Mouse (Mus musculus): ENCODE measurements around the gene Tubb5. TPM values are rescaled to one million over a fixed set of nuclear protein-coding genes. Genes with fewer than 3 reads are reported as not detected.

Tubb5 gene
- 258 and 298 TPM in 2 replicates for polyA plus RNA-seq (2012; rRNA removed)

DNA sequence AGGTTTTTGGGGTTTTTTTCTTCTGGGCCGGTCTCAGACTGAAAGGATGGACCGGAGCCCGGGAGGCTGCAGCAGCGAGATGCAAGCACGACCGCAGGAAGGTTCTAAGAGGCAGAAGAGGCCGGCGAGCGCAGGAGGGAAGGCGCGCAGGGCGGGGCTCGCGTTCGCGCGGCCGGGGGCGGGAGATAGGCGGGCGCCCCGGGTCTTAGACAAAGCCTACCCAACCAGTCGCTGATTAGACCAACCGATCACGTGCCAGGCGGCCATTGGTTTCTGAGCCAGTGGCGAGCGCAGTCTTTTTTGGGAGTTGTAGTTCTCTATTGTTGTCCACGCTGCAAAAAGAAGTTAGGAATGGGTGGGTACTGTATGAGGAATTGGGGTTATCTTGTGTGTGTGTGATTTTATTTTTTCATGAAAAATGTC lies at the start of gene Tubb5:
Gene Tubb5, minus strand, starts transcription at position 185 of the 423 bp plus-strand sequence.
- peak; percentile 90 for DNase-seq
- H3K4me1 ChIP-seq (ENCODE audit: control insufficient read depth, insufficient read depth, low read length), result peaks cover 21% of the 10 kb centered on the region
- peak; percentile 97 for TF ChIP-seq POLR2A (IDR thresholded peaks at IDR 0.05; ENCODE audit: borderline replicate concordance, extremely low read depth, low read depth, low read length)
- no peak for TF ChIP-seq CTCF (IDR thresholded peaks at IDR 0.05; ENCODE audit: insufficient read depth, low read length)
- H3K4me3 ChIP-seq (replicated peaks; ENCODE audit: extremely low read depth, low read depth, low read length), result peak within 1 kb of the TSS; percentile 88
- under 1% methylated on average over 29 of the region's 29 CpGs for WGBS

DNA sequence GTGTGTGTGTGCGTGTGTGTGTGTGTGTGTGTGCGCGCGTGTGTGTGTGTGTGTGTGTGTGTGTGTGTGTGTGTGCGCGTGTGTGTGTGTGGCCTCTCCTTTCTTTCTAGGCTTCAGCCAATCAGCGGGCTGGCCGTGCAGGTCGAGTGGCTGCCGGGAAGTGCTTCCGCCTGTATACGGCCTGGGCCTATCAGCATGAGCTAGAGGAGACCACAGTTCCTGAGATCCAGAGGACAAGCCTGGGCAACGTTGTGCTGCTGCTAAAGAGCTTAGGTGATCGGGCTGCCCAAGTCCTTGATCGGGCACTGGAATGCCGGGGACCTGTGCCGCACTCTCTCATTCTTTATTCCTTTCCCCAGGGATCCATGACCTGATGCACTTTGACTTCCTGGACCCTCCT lies 49.6 kb upstream of the Tubb5 start:
- WGBS, result 74% methylated on average over 16 of the region's 17 CpGs
- no peak for DNase-seq
- H3K4me1 ChIP-seq (ENCODE audit: control insufficient read depth, insufficient read depth, low read length), result no peaks in the 10 kb centered on the region
- TF ChIP-seq POLR2A (IDR thresholded peaks at IDR 0.05; ENCODE audit: borderline replicate concordance, extremely low read depth, low read depth, low read length), result no peak
- TF ChIP-seq CTCF (IDR thresholded peaks at IDR 0.05; ENCODE audit: insufficient read depth, low read length), result no peak
- H3K4me3 ChIP-seq (replicated peaks; ENCODE audit: extremely low read depth, low read depth, low read length), result no peak overlapping the region

DNA sequence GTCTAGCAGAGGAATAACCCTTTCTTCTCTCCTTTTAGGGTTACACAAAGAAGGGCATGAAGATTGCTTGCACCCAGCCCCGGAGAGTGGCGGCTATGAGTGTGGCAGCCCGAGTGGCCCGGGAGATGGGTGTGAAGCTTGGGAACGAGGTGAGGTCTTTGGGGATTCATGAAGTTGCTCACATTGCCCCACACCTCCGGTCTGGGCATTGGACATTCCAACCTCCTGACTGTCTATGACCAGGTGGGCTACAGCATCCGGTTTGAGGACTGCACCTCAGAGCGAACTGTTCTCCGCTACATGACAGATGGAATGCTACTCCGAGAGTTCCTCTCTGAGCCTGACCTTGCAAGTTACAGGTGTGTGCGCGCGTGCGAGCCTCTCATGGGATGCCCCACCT lies 45.7 kb upstream of the Tubb5 start:
- WGBS, result 94% methylated on average over 14 of the region's 14 CpGs
- Histone ChIP-seq H3K4me1 (ENCODE audit: control insufficient read depth, insufficient read depth, low read length) (peaks cover 6% of the 10 kb centered on the region), H3K4me3 (replicated peaks; ENCODE audit: extremely low read depth, low read depth, low read length) (no peak overlapping the region)
- no peak for DNase-seq
- TF ChIP-seq POLR2A (IDR thresholded peaks at IDR 0.05; ENCODE audit: borderline replicate concordance, extremely low read depth, low read depth, low read length), result no peak
- TF ChIP-seq CTCF (IDR thresholded peaks at IDR 0.05; ENCODE audit: insufficient read depth, low read length), result no peak

DNA sequence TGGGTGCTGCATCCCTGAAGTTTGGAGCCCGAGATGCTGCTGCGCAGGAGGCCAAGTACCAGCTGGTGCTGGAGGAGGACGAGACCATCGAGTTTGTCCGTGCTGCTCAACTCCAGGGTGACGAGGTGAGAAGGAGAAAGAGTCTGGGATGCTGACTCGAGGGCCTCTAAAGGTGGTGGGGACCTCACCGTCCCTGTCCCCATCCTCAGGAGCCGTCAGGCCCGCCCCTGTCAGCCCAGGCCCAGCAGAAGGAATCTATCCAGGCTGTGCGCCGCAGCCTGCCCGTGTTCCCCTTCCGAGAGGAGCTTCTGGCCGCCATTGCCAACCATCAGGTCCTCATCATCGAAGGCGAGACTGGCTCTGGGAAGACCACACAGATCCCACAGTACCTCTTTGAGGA lies 44.8 kb upstream of the Tubb5 start:
- no peak for TF ChIP-seq POLR2A (IDR thresholded peaks at IDR 0.05; ENCODE audit: borderline replicate concordance, extremely low read depth, low read depth, low read length)
- no peak for TF ChIP-seq CTCF (IDR thresholded peaks at IDR 0.05; ENCODE audit: insufficient read depth, low read length)
- 87% methylated on average over 17 of the region's 17 CpGs for whole genome bisulfite sequencing
- Histone ChIP-seq H3K4me1 (ENCODE audit: control insufficient read depth, insufficient read depth, low read length) (peaks cover 6% of the 10 kb centered on the region), H3K4me3 (replicated peaks; ENCODE audit: extremely low read depth, low read depth, low read length) (no peak overlapping the region)
- DNase-seq, result no peak

DNA sequence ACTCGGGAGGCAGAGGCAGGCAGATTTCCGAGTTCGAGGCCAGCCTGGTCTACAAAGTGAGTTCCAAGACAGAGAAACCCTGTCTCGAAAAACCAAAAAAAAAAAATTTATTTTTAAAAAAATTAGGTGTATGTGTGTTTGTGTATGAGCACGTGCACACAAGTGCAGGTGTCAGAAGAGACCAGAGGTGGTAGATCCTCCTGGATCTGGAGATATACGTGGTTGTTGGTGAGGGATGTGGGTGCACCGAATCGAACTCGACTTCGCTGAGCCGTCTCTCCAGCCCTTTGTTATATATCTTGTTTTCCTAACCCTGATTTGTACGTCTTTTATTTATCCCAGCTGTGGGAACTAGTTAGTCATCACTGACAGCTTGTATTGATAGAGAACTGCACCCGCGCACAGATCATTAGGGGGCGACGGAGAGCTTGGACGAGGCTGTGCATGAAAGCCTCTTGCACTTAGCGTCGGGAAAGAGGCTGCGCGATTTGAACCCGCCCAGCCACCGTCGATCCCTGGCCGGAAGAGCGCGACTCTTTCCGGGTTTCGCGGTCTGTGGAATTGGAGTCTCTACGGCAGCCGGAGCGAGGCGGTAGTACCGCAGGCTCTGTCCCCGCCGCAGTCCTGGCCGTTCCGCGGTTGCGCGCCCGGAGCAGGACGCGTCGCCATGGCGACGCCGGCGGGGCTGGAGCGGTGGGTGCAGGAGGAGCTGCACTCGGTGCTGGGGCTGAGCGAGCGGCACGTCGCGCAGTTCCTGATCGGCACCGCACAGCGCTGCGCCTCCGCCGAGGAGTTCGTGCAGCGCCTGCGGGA lies 41.3 kb upstream of the Tubb5 start, which contains the start of gene Dhx16:
Gene Dhx16, plus strand, starts transcription at position 575 of the 813 bp plus-strand sequence.
- peak within 1 kb of the TSS; percentile 82 for H3K4me3 ChIP-seq (replicated peaks; ENCODE audit: extremely low read depth, low read depth, low read length)
- WGBS, result 5% methylated on average over 66 of the region's 66 CpGs
- TF ChIP-seq POLR2A (IDR thresholded peaks at IDR 0.05; ENCODE audit: borderline replicate concordance, extremely low read depth, low read depth, low read length) (peak; percentile 71; the same call in 1 of the 2 replicates), CTCF (IDR thresholded peaks at IDR 0.05; ENCODE audit: insufficient read depth, low read length) (peak; percentile 83)
- H3K4me1 ChIP-seq (ENCODE audit: control insufficient read depth, insufficient read depth, low read length), result peaks cover 6% of the 10 kb centered on the region
- DNase-seq, result peak; percentile 94

DNA sequence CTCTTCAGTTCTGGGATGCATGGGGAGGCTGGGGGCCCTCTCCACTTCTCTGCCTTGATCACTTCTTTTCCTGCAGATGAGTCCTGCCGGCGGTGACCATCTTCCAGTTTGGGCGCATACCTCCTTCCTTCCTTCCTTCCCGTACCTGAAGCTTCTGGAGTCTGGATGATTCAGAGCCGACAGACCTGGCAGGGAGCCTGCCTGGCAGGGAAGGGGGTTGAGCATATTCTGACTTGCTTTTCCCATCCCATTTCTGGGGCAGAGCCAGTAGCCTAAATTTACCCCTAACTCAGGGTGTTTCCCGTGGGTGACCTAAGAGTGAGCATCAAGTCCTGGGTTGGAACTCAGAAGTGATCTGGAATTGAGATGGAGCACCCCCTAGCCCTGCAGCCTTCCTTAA lies 36.6 kb upstream of the Tubb5 start:
- no peak overlapping the region for H3K4me3 ChIP-seq (replicated peaks; ENCODE audit: extremely low read depth, low read depth, low read length)
- TF ChIP-seq POLR2A (IDR thresholded peaks at IDR 0.05; ENCODE audit: borderline replicate concordance, extremely low read depth, low read depth, low read length), result no peak
- TF ChIP-seq CTCF (IDR thresholded peaks at IDR 0.05; ENCODE audit: insufficient read depth, low read length), result no peak
- WGBS, result 57% methylated on average over 6 of the region's 6 CpGs
- H3K4me1 ChIP-seq (ENCODE audit: control insufficient read depth, insufficient read depth, low read length), result peaks cover 14% of the 10 kb centered on the region
- no peak for DNase-seq

DNA sequence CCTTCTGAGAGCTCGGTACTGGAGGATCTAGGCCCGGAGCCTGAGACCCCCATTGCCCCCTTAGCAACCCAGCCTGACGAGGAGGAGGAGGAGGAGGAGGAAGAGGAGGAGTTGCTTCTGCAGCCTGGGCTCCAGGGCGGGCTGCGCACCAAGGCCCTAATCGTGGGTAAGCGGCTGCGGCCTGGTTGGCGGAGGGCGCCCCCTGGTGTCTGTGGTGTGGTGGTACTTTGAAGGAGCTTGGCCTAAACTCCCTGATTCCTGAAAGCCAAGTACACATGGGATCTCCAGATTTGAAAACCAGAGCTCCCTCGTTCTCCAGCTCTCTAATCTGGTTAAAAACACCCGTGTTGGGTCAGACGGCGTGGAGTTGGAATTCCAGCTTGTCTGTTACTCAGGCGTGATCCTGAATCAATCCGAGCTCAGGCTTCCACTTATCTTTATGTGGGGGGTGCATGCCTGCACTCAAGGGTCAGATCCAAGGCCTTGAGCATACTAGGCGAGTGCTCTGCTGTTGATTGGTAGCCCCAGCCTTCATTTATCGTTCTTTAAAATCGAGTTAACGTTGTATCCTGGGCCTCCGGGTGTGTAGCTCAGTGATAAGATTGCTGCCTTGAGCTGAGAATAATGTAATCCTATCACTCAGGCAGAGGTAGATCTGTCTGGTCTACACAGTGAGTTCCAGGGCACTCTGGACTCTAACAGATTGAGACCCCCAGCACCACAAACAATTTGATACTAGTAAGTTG lies 35.8 kb upstream of the Tubb5 start:
- Histone ChIP-seq H3K4me1 (ENCODE audit: control insufficient read depth, insufficient read depth, low read length) (peaks cover 12% of the 10 kb centered on the region), H3K4me3 (replicated peaks; ENCODE audit: extremely low read depth, low read depth, low read length) (no peak overlapping the region)
- peak; percentile 92 for DNase-seq
- 29% methylated on average over 21 of the region's 21 CpGs for WGBS
- no peak for TF ChIP-seq POLR2A (IDR thresholded peaks at IDR 0.05; ENCODE audit: borderline replicate concordance, extremely low read depth, low read depth, low read length)
- TF ChIP-seq CTCF (IDR thresholded peaks at IDR 0.05; ENCODE audit: insufficient read depth, low read length), result peak; percentile 80

DNA sequence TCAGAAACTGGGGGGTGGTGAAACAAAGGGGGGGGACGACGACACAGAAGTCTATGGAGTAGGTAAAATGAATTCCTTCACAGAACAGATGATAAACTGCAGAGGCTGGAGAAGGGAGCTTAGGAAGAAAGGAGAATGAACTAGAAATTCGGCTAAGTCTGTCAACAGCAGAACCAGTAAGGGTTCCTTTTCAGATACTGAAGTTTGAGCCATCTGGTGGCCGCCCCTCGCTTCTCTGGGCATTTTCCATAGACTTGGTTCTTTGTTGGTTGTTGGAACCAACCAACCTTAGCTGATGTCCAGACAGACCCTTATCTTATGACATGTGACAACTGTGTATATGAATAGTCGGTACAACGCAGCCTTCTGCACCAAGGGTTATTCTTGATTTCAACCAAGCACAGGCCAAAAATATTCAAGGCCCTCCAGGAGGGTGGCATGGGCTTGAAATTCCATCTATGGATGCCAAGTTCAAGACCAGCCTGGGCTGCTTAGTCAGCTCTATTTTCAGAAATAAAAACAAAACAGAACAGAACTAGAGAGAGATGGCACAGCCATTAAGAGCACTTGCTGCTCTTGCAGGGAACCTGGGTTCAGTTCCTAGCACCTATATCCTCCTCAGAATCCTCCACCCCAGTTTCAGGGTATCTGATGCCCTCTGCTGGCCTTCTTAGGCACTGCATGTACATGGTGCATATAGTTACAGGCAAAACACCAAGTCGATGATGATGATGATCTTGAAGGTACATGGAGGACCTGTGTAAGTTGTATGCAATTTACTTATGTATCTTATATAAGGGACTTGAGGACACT lies 33.0 kb upstream of the Tubb5 start:
- TF ChIP-seq POLR2A (IDR thresholded peaks at IDR 0.05; ENCODE audit: borderline replicate concordance, extremely low read depth, low read depth, low read length) (no peak), CTCF (IDR thresholded peaks at IDR 0.05; ENCODE audit: insufficient read depth, low read length) (peak; percentile 38)
- Histone ChIP-seq H3K4me1 (ENCODE audit: control insufficient read depth, insufficient read depth, low read length) (peaks cover 12% of the 10 kb centered on the region), H3K4me3 (replicated peaks; ENCODE audit: extremely low read depth, low read depth, low read length) (no peak overlapping the region)
- WGBS, result 39% methylated on average over 8 of the region's 8 CpGs
- peak; percentile 16 for DNase-seq

Measured in lung, adult 2 months (tissue).